Mouse (Mus musculus) 3134 (cell line): Measurements from ENCODE around the gene Limk1.
A peak's percentile ranks its signal among the peaks of the same experiment; 100 is the strongest.
"Not testable (repeated sequence)": the region's sequence is repeated elsewhere in the genome, so short reads cannot be mapped to it uniquely, and the experiment has no call there.

Experiments used
- DNase-seq: peaks from one replicate; pipeline ENCODE4 v3.0.0-alpha.2; 2011; ENCODE audit warnings: low spot score; ENCODE audit not compliant: insufficient read length; ENCODE audit errors: extremely low read depth

The Limk1 gene

DNA sequence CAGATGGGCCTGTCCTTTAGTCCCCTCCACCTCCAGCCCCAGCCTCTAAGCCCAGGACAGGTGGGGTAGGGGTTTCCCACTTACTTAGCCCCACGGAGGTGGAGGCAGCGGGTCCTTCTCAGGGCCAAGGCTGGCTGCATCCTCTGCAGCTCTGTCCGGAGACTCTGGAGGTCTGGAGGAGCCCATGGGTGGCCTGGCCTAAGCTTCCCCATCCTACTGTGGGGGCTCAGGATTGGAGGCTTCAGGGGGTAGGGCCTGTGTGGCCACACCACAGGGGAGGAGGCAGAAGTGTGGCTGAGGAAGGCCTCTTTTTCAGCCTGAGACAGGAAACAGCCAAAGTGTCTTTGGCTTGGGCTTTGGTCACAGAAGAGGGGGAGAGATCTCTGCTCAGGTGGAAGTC lies 10.4 kb downstream of the Limk1 start:
- DNase-seq: no peak

GRCm38 (mm10) chr5:134677491-134677890 lies 10.9 kb downstream of the Limk1 start:
- no peak for DNase-seq

DNA sequence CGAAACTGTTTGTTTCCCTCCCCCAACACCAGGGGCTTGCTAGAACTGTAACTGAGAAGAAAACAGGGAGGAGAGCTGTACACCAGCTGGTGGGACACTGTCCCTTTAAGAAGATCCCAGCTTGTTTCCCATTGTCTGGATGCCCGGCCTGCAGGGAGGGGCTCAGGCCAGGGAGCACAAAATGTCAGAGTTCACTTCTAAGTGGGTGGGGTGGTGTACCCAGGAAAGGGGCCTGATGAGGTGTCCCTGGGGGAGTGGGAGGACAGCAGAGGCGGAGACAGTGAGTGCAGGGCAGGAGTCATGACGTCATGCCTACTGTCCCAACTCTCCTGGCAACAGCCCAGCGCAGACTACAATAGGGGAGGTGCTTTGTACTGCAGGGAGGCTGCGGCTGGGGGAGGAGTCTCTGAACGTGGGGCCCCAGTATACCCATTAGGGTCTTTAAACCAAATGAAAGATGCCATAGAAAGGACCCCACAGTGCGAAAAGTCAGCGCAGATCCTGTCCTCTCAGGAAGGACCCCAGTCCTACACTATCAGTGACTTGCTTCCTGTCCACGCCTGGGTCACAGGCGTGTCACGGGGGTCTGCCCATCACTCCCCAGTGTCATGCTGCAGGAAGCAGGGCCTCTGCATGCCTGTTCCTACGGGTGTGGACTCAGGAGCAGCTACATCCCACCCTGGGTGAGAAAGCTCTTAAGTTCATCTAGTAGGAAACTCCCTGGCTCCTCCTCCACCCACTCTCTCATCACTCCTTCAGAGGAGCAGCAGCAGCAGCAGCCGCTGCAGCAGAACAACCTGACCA lies 12.2 kb downstream of the Limk1 start:
- no peak for DNase-seq

DNA sequence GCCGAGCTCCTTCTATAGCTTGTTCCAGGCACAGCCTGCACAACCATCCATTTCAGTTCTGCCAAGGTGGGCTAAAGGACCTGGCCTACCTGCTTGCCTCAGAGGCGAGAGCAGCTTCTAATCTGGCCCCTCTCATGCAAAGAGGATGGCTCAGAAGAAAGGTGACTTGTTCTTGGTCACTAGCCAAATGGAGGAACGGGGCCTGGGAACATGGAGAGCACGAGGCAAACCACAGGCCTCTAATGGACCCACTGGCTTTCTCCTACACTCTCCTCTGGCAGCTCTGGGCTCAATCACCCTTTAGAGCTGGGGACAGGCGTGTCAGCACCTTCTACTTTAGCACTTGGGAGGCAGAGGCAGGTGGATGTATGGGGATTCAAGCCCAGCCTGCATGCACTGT lies 13.4 kb downstream of the Limk1 start:
- no peak for DNase-seq

DNA sequence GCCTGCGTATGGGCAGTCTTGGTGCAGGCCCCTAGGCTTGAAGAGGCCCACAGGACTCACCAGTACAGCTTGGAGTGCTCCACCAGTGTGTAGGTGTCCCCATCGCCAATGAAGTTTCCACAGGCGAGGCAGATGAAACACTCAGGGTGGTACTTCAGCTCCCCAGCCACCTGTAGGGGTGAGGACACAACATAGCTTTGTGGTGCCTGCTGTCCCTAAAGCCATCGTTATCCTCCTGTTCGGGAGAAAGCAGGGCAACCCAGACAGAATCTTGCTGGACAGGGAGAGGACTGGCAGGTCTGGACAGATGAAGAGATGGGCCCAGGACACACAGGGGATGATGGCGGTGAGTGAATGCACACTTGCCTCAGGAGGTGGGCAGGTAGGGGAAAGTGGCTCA lies 15.8 kb downstream of the Limk1 start:
- DNase-seq: no peak

GRCm38 (mm10) chr5:134672198-134672516 lies 16.2 kb downstream of the Limk1 start:
- no peak for DNase-seq

GRCm38 (mm10) chr5:134671335-134672197 lies 16.8 kb downstream of the Limk1 start:
- DNase-seq: no peak

DNA sequence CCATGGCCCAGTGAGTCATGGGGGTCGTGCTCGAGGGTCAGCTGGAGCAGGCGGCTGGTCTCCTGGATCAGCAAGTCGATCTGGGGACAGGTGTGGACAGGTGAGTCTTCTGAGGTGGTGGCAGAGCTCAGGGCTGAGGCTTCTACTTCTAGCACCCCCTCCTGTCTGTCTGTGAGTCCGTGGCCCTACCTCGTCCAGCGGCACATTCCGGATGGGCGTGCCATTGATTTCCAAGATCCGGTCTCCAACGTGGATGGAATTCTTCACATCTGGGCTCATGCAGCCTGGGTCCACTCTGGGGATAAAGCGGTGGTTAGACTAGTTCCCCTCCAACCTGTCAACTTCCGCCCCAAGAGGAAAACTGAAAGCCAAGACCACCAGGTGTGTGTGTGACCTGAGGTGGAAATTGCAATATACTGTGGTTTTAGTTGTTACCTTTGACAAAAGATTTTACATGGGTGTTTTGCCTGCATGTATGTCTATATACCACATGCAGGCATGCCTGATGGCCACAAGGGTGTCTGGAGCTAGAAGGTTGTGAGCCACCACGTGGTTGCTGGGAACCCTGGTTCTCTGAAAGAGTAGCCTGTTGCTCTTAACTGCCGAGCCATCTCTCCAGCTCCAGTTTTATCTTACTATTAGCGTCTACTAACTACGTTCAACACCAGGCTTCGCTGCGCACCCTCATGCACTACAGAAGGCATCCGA lies 19.2 kb downstream of the Limk1 start:
- no peak for DNase-seq

GRCm38 (mm10) chr5:134668495-134668894 lies 19.9 kb downstream of the Limk1 start:
- peak; percentile 55 for DNase-seq

GRCm38 (mm10) chr5:134656708-134657107 lies 31.7 kb downstream of the Limk1 start:
- DNase-seq: no peak

- DNase-seq: no peak
Measured at GRCm38 (mm10) chr5:134652015-134652414, 36.4 kb downstream of the Limk1 start.

DNA sequence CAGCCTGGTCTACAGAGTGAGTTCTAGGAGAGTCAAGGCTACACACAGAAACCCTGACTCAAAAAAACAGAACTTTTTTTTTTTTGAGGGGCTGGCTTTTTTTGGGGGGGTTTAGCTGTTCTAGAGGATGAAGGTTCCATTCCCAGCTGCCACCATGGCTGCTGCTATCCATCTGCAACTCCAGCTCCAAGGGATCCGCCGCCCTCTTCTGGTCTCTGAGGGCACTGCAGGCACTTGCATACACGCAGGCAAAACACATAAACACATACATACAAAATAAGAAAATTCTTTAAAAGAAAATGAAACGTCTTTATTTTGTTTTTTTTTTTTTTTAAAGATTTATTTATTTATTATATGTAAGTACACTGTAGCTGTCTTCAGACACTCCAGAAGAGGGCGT lies 37.5 kb downstream of the Limk1 start:
- peak; percentile 47 for DNase-seq

GRCm38 (mm10) chr5:134648976-134649375 lies 39.4 kb downstream of the Limk1 start:
- not testable (repeated sequence) for DNase-seq

- no peak for DNase-seq
Measured at GRCm38 (mm10) chr5:134647394-134647793, 41.0 kb downstream of the Limk1 start.

- DNase-seq: no peak
Measured at GRCm38 (mm10) chr5:134646461-134646860, 41.9 kb downstream of the Limk1 start.

DNA sequence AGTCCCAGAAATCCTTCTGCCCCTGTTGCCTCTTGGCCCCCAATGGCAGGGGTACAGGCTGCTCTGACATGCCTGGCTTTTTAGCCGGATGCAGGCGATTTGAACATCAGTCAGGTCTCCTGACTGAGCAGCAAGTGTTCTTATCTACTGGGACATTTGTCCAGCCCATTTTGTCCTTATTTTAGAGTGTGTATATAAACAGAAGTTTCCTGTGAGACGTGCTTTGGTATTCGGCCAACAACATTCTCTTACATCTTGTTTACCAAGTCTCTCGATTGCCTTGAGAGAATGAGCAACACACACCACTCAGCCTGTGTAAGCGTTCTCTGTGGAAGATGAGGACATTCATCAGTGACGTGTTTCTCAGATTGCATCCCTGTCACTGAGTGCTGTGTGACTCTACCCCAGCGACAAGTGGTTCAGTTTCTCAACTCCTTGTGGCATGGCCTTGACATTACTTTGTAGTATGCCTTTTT lies 43.7 kb downstream of the Limk1 start:
- DNase-seq: no peak

DNA sequence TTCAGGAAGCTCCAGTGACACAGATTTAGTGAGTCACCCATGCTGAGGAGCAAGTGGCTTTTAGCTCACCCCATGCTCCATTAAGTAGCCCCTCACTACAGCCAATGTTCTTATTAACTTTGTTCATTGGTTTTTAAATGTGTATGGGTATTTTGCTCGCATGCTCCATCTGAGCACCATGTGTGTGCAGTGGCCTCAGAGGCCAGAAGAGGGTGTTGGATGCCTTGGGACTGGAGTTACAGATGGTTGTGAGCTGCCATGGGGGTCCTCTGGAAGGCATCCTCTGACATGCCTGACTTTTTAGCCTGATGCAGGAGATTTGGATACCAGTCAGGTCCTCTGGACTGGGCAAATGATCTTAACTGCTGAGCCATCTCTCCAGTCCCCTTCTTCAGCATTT lies 44.3 kb downstream of the Limk1 start:
- no peak for DNase-seq

GRCm38 (mm10) chr5:134640371-134640770 lies 48.0 kb downstream of the Limk1 start:
- no peak for DNase-seq

GRCm38 (mm10) chr5:134639269-134639682 lies 49.1 kb downstream of the Limk1 start, which contains the start of gene Eif4h:
TSS of gene Eif4h (minus strand) at chr5:134639490.
- peak; percentile 98 for DNase-seq

DNA sequence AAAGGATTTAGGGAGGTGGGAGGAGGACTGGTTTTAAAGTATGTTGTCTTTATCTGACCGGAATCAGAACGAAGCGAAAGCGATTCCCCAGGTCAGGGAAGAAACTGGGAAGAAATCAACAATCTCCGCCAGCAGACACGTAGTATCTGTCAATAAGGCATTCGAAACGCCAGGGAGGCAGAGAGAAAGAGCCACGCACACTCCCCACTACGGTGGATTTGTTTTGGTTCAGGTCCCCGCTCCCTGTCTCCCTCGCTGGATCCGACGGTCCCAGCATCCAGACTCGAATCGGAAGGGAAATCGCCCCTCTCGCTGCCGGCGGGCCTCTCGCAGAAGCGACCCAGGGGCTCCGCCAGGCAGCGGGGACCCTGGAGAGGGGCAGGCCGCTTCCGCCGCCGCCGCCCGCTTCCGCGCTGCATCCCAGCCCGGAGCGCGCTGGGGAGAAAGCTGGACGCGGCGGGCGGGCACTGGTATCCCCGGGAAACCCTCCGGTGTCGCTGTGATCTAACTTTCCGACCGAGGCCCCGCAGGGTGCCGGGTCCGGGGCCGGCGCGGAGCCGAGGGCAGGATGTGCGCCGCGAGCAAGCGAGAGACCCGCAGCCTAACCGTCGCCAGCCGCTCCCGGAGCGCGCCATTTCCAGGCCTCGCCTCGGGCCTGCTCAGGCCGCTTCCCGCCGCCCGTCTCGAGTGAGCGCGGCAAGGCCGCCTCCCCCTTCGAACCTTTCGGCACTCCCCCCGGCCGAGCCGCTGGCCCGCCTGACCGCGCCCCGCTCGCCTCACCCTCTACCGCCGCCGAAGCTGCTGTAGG lies 49.7 kb downstream of the Limk1 start:
- DNase-seq: peak; percentile 41
